Mouse (Mus musculus): Measurements from ENCODE around the gene Zfp568.

DNA sequence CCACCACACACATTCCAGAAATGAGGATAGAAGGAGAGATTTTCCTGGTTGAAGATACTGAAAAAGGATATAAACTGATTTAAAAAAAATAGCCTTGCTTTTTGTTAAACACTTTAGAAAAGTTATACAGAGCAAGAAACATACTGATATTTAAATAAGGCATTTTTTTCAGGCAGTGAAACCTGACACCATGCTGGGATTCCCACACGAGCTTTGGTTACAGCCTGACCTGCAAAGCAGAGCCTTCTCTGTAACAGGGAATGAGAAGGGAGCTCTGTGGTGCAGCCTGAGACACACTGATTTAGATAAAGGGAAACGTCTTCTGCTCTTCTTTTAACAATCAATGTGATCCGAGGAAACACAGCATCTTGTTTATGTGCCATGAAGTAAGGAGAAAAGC is 69.8 kb downstream of the Zfp568 start:
- no peak for TF ChIP-seq SIN3A (IDR thresholded peaks at IDR 0.05; ENCODE audit: low read length)
- TF ChIP-seq CTCF (conservative IDR thresholded peaks at IDR 0.05 in 1 of 2, IDR thresholded peaks at IDR 0.05 in 1 of 2; ENCODE audit: low read depth in 2 of 2, low read length in 2 of 2) = no peak
- peak; percentile 82 for TF ChIP-seq ZNF384 (IDR thresholded peaks at IDR 0.05; ENCODE audit: low read depth, low read length)
- no peak for TF ChIP-seq NRF1 (IDR thresholded peaks at IDR 0.05; ENCODE audit: low read depth, low read length)
- TF ChIP-seq EP300 (IDR thresholded peaks at IDR 0.05; ENCODE audit: low read length) = no peak
- no peak for TF ChIP-seq PAX5 (IDR thresholded peaks at IDR 0.05; ENCODE audit: low read length)
- TF ChIP-seq POLR2A (IDR thresholded peaks at IDR 0.05; ENCODE audit: low read depth, low read length) = no peak
- TF ChIP-seq ZMIZ1 (IDR thresholded peaks at IDR 0.05; ENCODE audit: low read depth, low read length) = no peak
- TF ChIP-seq SMC3 (IDR thresholded peaks at IDR 0.05; ENCODE audit: low read depth, low read length) = no peak
- no peak for TF ChIP-seq GABPA (IDR thresholded peaks at IDR 0.05; ENCODE audit: insufficient replicate concordance, low read depth, low read length)
- TF ChIP-seq CHD1 (IDR thresholded peaks at IDR 0.05; ENCODE audit: low read depth, low read length) = no peak
- no peak for TF ChIP-seq MEF2A (IDR thresholded peaks at IDR 0.05; ENCODE audit: borderline replicate concordance, low read depth, low read length)
- no peak for TF ChIP-seq E2F4 (IDR thresholded peaks at IDR 0.05; ENCODE audit: insufficient replicate concordance, low read depth, low read length)

All from CH12.LX (cell line).